Mouse (Mus musculus): ENCODE results near the gene Tle2.

DNA sequence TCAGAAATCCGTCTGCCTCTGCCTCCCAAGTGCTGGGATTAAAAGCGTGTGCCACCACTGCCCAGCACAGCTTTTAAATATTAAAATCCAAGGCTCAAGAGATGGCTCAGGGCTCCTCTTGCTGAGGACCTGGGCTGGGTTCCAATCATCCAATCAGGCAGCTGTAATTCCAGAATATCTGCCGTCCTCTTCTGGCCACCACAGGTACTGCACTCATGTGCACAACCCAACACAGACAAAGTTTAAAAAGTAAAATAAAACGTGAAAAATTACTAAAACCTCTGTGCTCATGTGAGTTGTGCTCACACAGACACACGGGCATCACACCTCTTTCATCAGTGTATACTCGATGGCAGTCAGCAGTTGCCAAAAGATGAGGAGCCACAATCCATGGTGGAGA, 37.6 kb upstream of the Tle2 start:
- TF ChIP-seq CTCF (IDR thresholded peaks at IDR 0.05) = peak; percentile 69
- no peak for TF ChIP-seq EP300 (IDR thresholded peaks at IDR 0.05)

Measured in lung, postnatal 0 days (tissue).